Mouse (Mus musculus): ENCODE data around the gene Rpp25. TPM values are rescaled to one million over a fixed set of nuclear protein-coding genes. Genes with fewer than 3 reads are reported as not detected.

Rpp25 gene
- polyA plus RNA-seq, 1 experiment from 2014 or later: 10.7 TPM

- 73% methylated on average over 7 of the region's 7 CpGs for WGBS
- DNase-seq (ENCODE audit: low spot score) (no peak), ATAC-seq (replicated peaks; ENCODE audit: low FRiP score, low TSS enrichment, low read depth) (no peak)
- Histone ChIP-seq H3K9ac (ENCODE audit: low read length) (no peak overlapping the region), H3K27ac (ENCODE audit: low read depth) (no peak overlapping the region), H3K36me3 (ENCODE audit: control insufficient read depth, insufficient read depth, low read length) (no peaks in the 10 kb centered on the region), H3K27me3 (replicated peaks; ENCODE audit: control insufficient read depth, insufficient read depth, low read length) (no peaks in the 10 kb centered on the region), H3K4me1 (replicated peaks; ENCODE audit: control insufficient read depth, insufficient read depth, low read length) (no peaks in the 10 kb centered on the region), H3K4me2 (ENCODE audit: low read length) (no peak overlapping the region), H3K9me3 (ENCODE audit: control insufficient read depth, low read length) (no peaks in the 10 kb centered on the region), H3K4me3 (ENCODE audit: low read depth, low read length) (no peak overlapping the region)
Measured at GRCm38 (mm10) chr9:57487807-57488206, 16.0 kb upstream of the Rpp25 start.

DNA sequence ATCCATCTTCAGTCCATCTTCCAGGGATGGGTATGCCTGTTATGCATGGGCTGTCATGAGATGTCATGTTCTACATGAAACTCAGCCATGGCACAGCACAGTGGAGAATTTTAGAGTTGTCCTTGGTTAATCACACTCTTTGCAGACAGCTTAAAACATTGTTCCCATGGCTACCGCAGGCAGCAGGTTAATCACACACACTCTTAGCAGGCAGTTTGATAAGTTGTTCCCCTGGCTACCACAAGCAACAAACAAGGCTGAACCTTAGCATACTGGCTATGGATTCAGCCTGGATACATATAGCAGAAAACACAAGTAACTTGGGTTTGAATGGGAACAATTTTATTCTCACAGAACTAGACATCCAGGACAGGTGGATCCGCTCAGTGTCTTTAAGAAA, 10.3 kb upstream of the Rpp25 start:
- Histone ChIP-seq H3K9ac (ENCODE audit: low read length) (no peak overlapping the region), H3K27me3 (replicated peaks; ENCODE audit: control insufficient read depth, insufficient read depth, low read length) (0 out of 2 replicates have a peak, but pooled peaks cover under 1% of the 10 kb centered on the region), H3K9me3 (ENCODE audit: control insufficient read depth, low read length) (no peaks in the 10 kb centered on the region), H3K4me3 (ENCODE audit: low read depth, low read length) (no peak overlapping the region), H3K4me2 (ENCODE audit: low read length) (no peak overlapping the region), H3K27ac (ENCODE audit: low read depth) (no peak overlapping the region), H3K4me1 (replicated peaks; ENCODE audit: control insufficient read depth, insufficient read depth, low read length) (no peaks in the 10 kb centered on the region), H3K36me3 (ENCODE audit: control insufficient read depth, insufficient read depth, low read length) (no peaks in the 10 kb centered on the region)
- ATAC-seq (replicated peaks; ENCODE audit: low FRiP score, low TSS enrichment, low read depth) (no peak), DNase-seq (ENCODE audit: low spot score) (no peak)
- WGBS: 90% methylated on average over 2 of the region's 2 CpGs

- H3K4me2 ChIP-seq (ENCODE audit: low read length): no peak overlapping the region
- H3K36me3 ChIP-seq (ENCODE audit: control insufficient read depth, insufficient read depth, low read length): no peaks in the 10 kb centered on the region
- no peak for DNase-seq (ENCODE audit: low spot score)
- no peak overlapping the region for H3K9ac ChIP-seq (ENCODE audit: low read length)
- H3K4me3 ChIP-seq (ENCODE audit: low read depth, low read length): no peak overlapping the region
- H3K4me1 ChIP-seq (replicated peaks; ENCODE audit: control insufficient read depth, insufficient read depth, low read length): no peaks in the 10 kb centered on the region
- no peak for ATAC-seq (replicated peaks; ENCODE audit: low FRiP score, low TSS enrichment, low read depth)
- no peaks in the 10 kb centered on the region for H3K9me3 ChIP-seq (ENCODE audit: control insufficient read depth, low read length)
- no peak overlapping the region for H3K27ac ChIP-seq (ENCODE audit: low read depth)
- H3K27me3 ChIP-seq (replicated peaks; ENCODE audit: control insufficient read depth, insufficient read depth, low read length): peaks cover 13% of the 10 kb centered on the region; the same call in 1 of the 2 replicates
Measured at GRCm38 (mm10) chr9:57494970-57495369, 8.9 kb upstream of the Rpp25 start.

DNA sequence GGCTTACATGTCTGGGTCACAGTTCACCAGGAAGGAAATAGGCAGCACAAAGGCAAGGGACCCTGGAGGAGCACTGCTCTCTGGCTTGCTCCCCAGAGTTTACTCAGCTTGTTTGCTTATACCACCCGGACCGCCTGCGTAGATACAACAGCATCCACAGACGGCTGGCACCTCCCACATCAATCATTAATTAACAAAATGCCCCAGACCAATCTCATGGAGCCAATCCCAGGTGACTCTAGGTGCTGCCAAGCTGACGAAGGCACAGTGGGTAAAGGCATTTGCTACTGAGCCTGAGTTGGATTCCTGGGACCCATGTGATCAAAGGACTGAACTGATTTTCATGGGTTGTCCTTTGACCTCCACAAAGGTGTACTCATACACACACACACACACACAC, 6.6 kb upstream of the Rpp25 start:
- no peaks in the 10 kb centered on the region for H3K36me3 ChIP-seq (ENCODE audit: control insufficient read depth, insufficient read depth, low read length)
- no peak overlapping the region for H3K27ac ChIP-seq (ENCODE audit: low read depth)
- WGBS: 63% methylated on average over 5 of the region's 5 CpGs
- no peaks in the 10 kb centered on the region for H3K9me3 ChIP-seq (ENCODE audit: control insufficient read depth, low read length)
- no peaks in the 10 kb centered on the region for H3K4me1 ChIP-seq (replicated peaks; ENCODE audit: control insufficient read depth, insufficient read depth, low read length)
- no peak overlapping the region for H3K4me2 ChIP-seq (ENCODE audit: low read length)
- H3K27me3 ChIP-seq (replicated peaks; ENCODE audit: control insufficient read depth, insufficient read depth, low read length): peaks cover 36% of the 10 kb centered on the region
- H3K9ac ChIP-seq (ENCODE audit: low read length): no peak overlapping the region
- ATAC-seq (replicated peaks; ENCODE audit: low FRiP score, low TSS enrichment, low read depth) (no peak), DNase-seq (ENCODE audit: low spot score) (no peak)
- no peak overlapping the region for H3K4me3 ChIP-seq (ENCODE audit: low read depth, low read length)

GRCm38 (mm10) chr9:57498536-57498935, 5.3 kb upstream of the Rpp25 start:
- H3K27ac ChIP-seq (ENCODE audit: low read depth): no peak overlapping the region
- ATAC-seq (replicated peaks; ENCODE audit: low FRiP score, low TSS enrichment, low read depth) (no peak), DNase-seq (ENCODE audit: low spot score) (no peak)
- H3K4me2 ChIP-seq (ENCODE audit: low read length): no peak overlapping the region
- peaks cover 9% of the 10 kb centered on the region for H3K4me1 ChIP-seq (replicated peaks; ENCODE audit: control insufficient read depth, insufficient read depth, low read length)
- WGBS: 67% methylated on average over 7 of the region's 7 CpGs
- H3K4me3 ChIP-seq (ENCODE audit: low read depth, low read length): no peak overlapping the region
- H3K9ac ChIP-seq (ENCODE audit: low read length): no peak overlapping the region
- no peaks in the 10 kb centered on the region for H3K9me3 ChIP-seq (ENCODE audit: control insufficient read depth, low read length)
- H3K36me3 ChIP-seq (ENCODE audit: control insufficient read depth, insufficient read depth, low read length): no peaks in the 10 kb centered on the region
- peaks cover 49% of the 10 kb centered on the region for H3K27me3 ChIP-seq (replicated peaks; ENCODE audit: control insufficient read depth, insufficient read depth, low read length)

DNA sequence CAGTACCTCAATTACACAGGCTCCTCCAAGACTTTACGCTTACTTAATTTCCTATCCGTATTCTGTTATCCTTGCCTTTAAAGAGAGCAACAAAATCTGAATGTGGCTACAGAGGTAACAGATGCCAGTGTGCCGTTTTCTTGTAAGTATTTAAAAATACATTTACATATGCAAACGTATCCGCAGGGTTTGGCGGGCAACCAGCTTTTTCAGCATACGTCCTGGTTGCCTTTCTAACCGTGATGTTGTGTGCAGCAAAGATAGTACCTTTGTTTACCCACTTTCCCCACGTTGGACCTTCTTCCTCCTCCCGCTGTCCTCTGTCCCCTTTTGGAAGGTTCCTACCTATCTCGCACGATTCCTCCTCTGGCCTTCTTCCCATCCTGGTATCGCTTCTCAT, 2.4 kb upstream of the Rpp25 start:
- ATAC-seq (replicated peaks; ENCODE audit: low FRiP score, low TSS enrichment, low read depth): no peak
- Histone ChIP-seq H3K4me1 (replicated peaks; ENCODE audit: control insufficient read depth, insufficient read depth, low read length) (peaks cover 22% of the 10 kb centered on the region), H3K9ac (ENCODE audit: low read length) (no peak overlapping the region), H3K27me3 (replicated peaks; ENCODE audit: control insufficient read depth, insufficient read depth, low read length) (peaks cover 77% of the 10 kb centered on the region), H3K4me3 (ENCODE audit: low read depth, low read length) (0 out of 2 replicates have a peak overlapping the region, but pooled peaks have one; percentile 2), H3K9me3 (ENCODE audit: control insufficient read depth, low read length) (no peaks in the 10 kb centered on the region), H3K36me3 (ENCODE audit: control insufficient read depth, insufficient read depth, low read length) (no peaks in the 10 kb centered on the region), H3K4me2 (ENCODE audit: low read length) (no peak overlapping the region), H3K27ac (ENCODE audit: low read depth) (no peak overlapping the region)
- WGBS: 15% methylated on average over 13 of the region's 13 CpGs
- DNase-seq (ENCODE audit: low spot score): no peak

DNA sequence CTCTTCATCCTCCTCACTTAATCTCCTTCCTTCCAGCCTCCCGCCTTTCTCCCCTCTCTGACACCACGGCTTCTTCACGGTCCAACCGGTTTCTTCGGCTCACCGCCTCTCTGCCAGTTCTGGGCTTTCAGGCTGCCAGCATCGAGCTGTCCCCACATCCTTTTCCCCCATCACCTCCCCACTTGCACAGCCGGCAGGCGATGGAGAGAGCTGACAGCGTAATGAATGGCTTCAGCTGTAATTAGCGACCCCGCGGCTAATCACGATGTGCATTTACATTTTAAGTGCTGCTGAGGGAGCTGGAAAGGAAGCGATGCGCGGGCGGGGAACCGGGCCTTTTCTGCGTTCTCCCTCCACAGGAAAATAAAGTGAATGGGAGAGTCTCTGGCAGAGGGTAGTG, 2.0 kb upstream of the Rpp25 start:
- Histone ChIP-seq H3K4me2 (ENCODE audit: low read length) (0 out of 2 replicates have a peak overlapping the region, but pooled peaks have one; percentile 11), H3K4me1 (replicated peaks; ENCODE audit: control insufficient read depth, insufficient read depth, low read length) (peaks cover 22% of the 10 kb centered on the region), H3K9me3 (ENCODE audit: control insufficient read depth, low read length) (no peaks in the 10 kb centered on the region), H3K9ac (ENCODE audit: low read length) (no peak overlapping the region), H3K27ac (ENCODE audit: low read depth) (no peak overlapping the region), H3K36me3 (ENCODE audit: control insufficient read depth, insufficient read depth, low read length) (no peaks in the 10 kb centered on the region), H3K4me3 (ENCODE audit: low read depth, low read length) (0 out of 2 replicates have a peak overlapping the region, but pooled peaks have one; percentile 2), H3K27me3 (replicated peaks; ENCODE audit: control insufficient read depth, insufficient read depth, low read length) (peaks cover 80% of the 10 kb centered on the region)
- DNase-seq (ENCODE audit: low spot score) (no peak), ATAC-seq (replicated peaks; ENCODE audit: low FRiP score, low TSS enrichment, low read depth) (no peak)
- WGBS: 7% methylated on average over 20 of the region's 20 CpGs

- H3K9ac ChIP-seq (ENCODE audit: low read length): no peak overlapping the region
- peak overlapping the region; percentile 40 for H3K4me3 ChIP-seq (ENCODE audit: low read depth, low read length)
- H3K4me2 ChIP-seq (ENCODE audit: low read length): peak overlapping the region; percentile 78
- no peaks in the 10 kb centered on the region for H3K9me3 ChIP-seq (ENCODE audit: control insufficient read depth, low read length)
- peak overlapping the region; percentile 11; the same call in 1 of the 2 replicates for H3K27ac ChIP-seq (ENCODE audit: low read depth)
- H3K27me3 ChIP-seq (replicated peaks; ENCODE audit: control insufficient read depth, insufficient read depth, low read length): peaks cover 80% of the 10 kb centered on the region
- 1% methylated on average over 23 of the region's 23 CpGs for WGBS
- peaks cover 22% of the 10 kb centered on the region for H3K4me1 ChIP-seq (replicated peaks; ENCODE audit: control insufficient read depth, insufficient read depth, low read length)
- peak; percentile 60 for DNase-seq (ENCODE audit: low spot score)
- H3K36me3 ChIP-seq (ENCODE audit: control insufficient read depth, insufficient read depth, low read length): no peaks in the 10 kb centered on the region
- ATAC-seq (replicated peaks; ENCODE audit: low FRiP score, low TSS enrichment, low read depth): no peak
Measured at GRCm38 (mm10) chr9:57502911-57503621, 760 bp upstream of the Rpp25 start.

GRCm38 (mm10) chr9:57504381-57504700, 515 bp downstream of the Rpp25 start:
- peak; percentile 77 for DNase-seq (ENCODE audit: low spot score)
- Histone ChIP-seq H3K4me1 (replicated peaks; ENCODE audit: control insufficient read depth, insufficient read depth, low read length) (peaks cover 22% of the 10 kb centered on the region), H3K36me3 (ENCODE audit: control insufficient read depth, insufficient read depth, low read length) (no peaks in the 10 kb centered on the region), H3K4me3 (ENCODE audit: low read depth, low read length) (peak overlapping the region; percentile 40), H3K27ac (ENCODE audit: low read depth) (no peak overlapping the region), H3K9ac (ENCODE audit: low read length) (peak overlapping the region; percentile 22), H3K9me3 (ENCODE audit: control insufficient read depth, low read length) (no peaks in the 10 kb centered on the region), H3K27me3 (replicated peaks; ENCODE audit: control insufficient read depth, insufficient read depth, low read length) (peaks cover 73% of the 10 kb centered on the region), H3K4me2 (ENCODE audit: low read length) (peak overlapping the region; percentile 78)
- ATAC-seq (replicated peaks; ENCODE audit: low FRiP score, low TSS enrichment, low read depth): peak; percentile 82
- WGBS: 1% methylated on average over 28 of the region's 34 CpGs
